Mouse (Mus musculus) left cerebral cortex, adult 2 months (tissue): ENCODE results near the gene Olfr308. TPM values are rescaled to one million over a fixed set of nuclear protein-coding genes. Genes with fewer than 3 reads are reported as not detected.
"Not testable (repeated sequence)": the region's sequence is repeated elsewhere in the genome, so short reads cannot be mapped to it uniquely, and the experiment has no call there.

Source experiments
- DNase-seq, 2 experiments: peaks; one replicate each; pipeline ENCODE4 v3.0.0; 2021 to 2022; ENCODE audit warnings: low spot score in 2 of 2, mixed read lengths in 1 of 2; ENCODE audit errors: extremely low spot score in 1 of 2
- H3K27ac ChIP-seq: fragments of 200-600 bp; 2 replicates; pipeline ENCODE4 v1.8.1; 2022
- H3K4me3 ChIP-seq: fragments of 200-600 bp; 2 replicates; pipeline ENCODE4 v1.8.1; 2022
- CTCF ChIP-seq: fragments of 200-600 bp; IDR thresholded peaks from 2 replicates; pipeline ENCODE4 v1.8.1; 2022; ENCODE audit warnings: antibody characterized with exemption, mild to moderate bottlenecking, moderate library complexity
- intact Hi-C: fragments of 180-260 bp; cut with DNase I; formaldehyde crosslinking; loops from one replicate; pipeline ENCODE4 v1.15.1; 2025
- long read RNA-seq, 2 experiments: library from polyadenylated mRNA; stranded (forward); transcript quantifications; one replicate each; pipeline ENCODE4 v2.0.0; 2021; ENCODE audit warnings: borderline mapping rate in 2 of 2
- microRNA-seq, 2 experiments: library from miRNA; unstranded; fragments of <30 nt; microRNA quantifications; one replicate each; pipeline ENCODE4 v1.2.0; 2021
- total RNA-seq, 2 experiments: library from RNA; stranded (reverse); gene quantifications; 2 replicates each; pipeline ENCODE4 v1.2.3; 2021

Gene Olfr308
- total RNA-seq, result not detected
- long read RNA-seq, experiment 1, result 0 reads
- long read RNA-seq, experiment 2, result 0 reads

DNA sequence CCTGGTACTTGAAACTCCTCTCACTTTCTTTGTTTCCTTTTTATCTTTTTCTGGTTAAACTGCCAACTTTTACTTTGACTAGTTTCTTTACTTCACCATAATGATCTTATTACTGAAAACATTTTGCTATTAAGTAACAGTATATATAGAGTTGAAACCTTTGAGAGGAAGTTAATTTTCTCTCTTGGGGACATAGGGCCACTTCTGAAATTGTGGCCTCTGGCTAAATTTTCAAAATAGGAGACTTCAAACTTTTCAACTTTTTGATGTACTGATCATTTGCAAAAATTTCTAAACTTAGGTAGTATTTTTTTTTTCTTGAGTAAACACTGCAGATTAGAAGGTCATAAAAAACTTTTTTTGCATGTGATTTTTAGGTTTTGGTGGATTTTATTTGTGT, at the start of gene Olfr308:
Olfr308 (minus strand) TSS at position 101 of the 400 bp plus-strand sequence.
- no peak for TF ChIP-seq CTCF
- Histone ChIP-seq H3K27ac (no peak within 1 kb of the TSS), H3K4me3 (no peak within 1 kb of the TSS)
- intact Hi-C loops, result no loop called here
- DNase-seq, result no peak

DNA sequence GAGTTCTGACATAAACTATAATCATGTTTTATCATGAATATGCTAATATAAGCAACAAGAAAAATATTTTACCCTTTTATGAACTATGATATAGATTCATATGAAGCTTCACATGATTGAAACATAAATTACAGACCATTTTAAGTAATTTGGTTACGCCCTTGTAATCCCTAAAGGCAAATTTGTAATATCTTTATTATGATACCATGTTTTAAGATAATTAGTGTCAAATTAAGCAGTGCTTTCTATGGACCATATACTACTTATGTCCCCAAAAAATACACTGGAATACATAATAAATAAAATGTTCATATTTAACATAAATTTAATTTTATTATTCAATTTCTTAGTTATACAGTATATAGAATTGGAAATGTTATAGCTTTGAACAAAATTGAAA, 41.4 kb upstream of the Olfr308 start, which contains the start of gene Olfr305:
Olfr305 (minus strand) TSS at position 101 of the 400 bp plus-strand sequence.
- intact Hi-C loops, result no loop called here
- H3K27ac ChIP-seq, result no peak within 1 kb of the TSS
- TF ChIP-seq CTCF, result no peak

DNA sequence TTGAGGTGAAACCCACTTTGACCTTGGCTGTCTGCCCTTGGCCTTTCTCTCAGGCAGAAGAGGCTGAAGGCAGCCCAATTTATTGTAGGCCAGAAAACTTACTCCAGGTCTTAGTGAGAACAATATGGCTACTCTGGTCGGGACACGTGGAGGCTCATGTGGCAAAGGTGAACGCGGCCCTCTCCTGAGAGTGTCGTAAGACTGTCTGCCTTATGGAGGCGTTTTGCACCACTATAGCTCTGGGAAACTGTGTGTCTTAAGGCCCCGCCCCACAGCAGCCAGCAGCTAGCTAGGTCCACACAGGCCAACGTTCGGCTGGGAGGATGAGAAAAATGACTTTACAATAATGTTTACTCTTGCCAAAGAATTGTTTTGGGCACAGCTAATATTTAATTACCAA, 20.9 kb upstream of the Olfr308 start:
- DNase-seq, intact Hi-C loops: not testable (repeated sequence)

More for the DNA sequence above, 41.4 kb upstream of the Olfr308 start, which contains the start of gene Olfr305:
- H3K4me3 ChIP-seq, result no peak within 1 kb of the TSS
- DNase-seq, result no peak

DNA sequence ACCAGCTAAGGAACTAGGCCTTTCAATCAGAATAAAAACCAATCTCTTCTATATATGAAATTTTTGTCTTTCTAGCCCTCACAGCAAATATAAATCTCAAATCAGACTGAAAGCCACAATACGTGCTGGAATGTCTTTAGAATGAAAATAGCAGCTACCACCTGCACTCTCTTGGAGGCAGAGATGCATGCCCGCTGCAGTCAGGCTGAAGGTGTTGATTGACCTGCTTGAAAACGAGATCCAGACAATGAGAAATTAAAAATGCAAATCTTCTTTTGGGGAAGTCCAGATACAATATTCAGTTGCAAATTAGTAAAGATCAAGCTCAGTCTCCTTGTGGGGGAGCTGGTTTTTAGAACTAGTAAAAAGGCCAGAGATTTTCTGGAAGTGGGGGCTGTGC, 18.8 kb upstream of the Olfr308 start:
- intact Hi-C loops, result no loop called here
- DNase-seq, result no peak

More for the DNA sequence above, 20.9 kb upstream of the Olfr308 start:
- H3K27ac ChIP-seq, H3K4me3 ChIP-seq: not testable (repeated sequence)

DNA sequence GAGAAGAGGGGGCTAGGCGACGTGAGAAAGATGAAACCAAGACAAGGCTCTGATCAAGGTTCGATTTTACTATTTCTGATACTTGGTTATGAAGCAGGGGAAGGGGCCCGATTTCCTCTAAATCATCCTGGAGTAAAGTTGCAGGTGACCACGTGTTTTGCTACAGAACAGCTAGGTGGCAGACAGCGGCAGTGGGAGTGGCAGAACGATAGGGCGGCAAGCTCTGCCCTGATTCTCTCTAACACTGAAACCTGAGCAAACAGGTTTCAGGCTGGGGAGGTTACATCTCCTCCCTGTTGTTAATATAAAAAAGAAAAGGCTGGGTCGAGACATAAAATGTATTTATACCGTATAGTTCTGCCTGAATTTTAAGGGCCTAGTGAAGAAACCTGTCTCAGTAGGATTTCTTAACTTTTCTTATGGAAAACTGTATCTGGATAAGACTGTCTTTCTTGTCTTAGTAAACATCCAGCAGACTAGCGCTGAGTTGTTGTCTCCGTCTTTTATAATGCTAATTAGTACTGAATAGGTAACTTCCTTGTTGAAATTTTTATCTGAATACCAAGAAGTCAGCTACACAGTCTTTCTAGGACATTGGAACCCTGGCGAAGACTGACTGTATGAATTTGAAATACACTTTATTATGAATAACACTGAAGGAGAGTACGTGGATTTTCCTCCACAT, 17.6 kb upstream of the Olfr308 start:
- H3K4me3 ChIP-seq, result no peak overlapping the region
- no peak overlapping the region for H3K27ac ChIP-seq
- DNase-seq, result no peak
- TF ChIP-seq CTCF, result no peak
- intact Hi-C loops, result no loop called here

More for the DNA sequence above, 18.8 kb upstream of the Olfr308 start:
- H3K27ac ChIP-seq, result no peak overlapping the region
- H3K4me3 ChIP-seq, result no peak overlapping the region
- no peak for TF ChIP-seq CTCF

DNA sequence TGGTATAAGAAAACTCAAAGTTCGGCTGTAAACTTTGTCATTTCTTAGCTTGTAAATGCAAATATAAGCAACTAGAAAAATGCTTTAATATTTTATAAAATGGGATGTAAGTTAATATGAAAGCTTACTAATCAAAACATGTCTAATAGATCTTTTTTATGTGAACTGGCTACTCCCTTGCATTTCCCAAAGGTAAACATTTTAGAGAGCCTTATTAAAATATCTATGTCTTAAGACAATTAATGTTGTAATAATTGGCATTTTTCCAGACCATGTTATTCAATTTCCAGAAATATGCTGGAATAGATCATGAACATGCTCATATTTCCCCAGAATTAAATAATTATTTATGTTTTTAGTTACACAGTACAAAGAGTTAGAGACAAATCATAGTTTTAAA, 12.1 kb upstream of the Olfr308 start, which contains the start of gene Olfr307:
Olfr307 (minus strand) TSS at position 101 of the 400 bp plus-strand sequence.
- intact Hi-C loops, result no loop called here
- Histone ChIP-seq H3K27ac (no peak within 1 kb of the TSS), H3K4me3 (no peak within 1 kb of the TSS)
- TF ChIP-seq CTCF, result no peak
- no peak for DNase-seq

DNA sequence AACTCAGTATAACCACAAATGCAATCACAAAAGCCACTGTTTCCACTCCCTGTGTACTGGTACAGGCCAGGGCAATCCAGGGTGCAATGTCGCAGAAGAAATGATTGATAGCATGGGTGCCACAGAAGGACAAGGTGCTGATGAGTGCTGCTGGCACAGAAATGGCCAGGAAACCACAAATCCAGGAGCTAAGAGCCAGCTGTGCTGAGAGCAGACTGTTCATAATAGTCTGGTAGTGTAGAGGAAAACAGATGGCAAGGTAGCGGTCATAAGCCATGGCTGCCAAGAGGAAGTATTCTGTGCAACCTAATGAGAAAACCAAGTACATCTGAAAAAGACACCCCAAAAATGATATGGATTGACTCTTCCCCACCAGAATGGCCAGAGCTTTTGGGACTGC, 4.1 kb downstream of the Olfr308 start:
- no peak overlapping the region for H3K4me3 ChIP-seq
- no peak for TF ChIP-seq CTCF
- intact Hi-C loops, result no loop called here
- no peak overlapping the region for H3K27ac ChIP-seq
- DNase-seq, result no peak

DNA sequence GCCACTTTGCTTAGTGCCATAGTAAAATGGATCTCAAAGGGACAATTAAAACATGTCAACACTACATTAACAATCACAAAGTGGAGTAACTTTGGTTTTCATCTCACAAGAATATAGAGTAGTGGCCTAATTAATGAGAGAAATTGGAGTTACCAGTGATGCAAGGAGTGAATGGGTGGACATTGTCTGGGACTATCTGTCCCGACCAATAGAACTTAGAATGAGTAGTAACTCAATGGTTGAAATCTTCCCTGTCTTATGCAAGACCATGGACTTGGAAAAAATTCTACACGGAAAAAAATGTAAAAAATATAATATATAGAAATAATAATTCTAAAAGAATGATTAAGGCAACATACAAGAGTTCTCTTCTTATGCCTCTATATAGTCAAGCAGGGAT, 11.8 kb downstream of the Olfr308 start, which contains the start of gene Olfr309:
Olfr309 (minus strand) TSS at position 101 of the 400 bp plus-strand sequence.
- intact Hi-C loops, result no loop called here
- H3K4me3 ChIP-seq, result no peak within 1 kb of the TSS
- no peak within 1 kb of the TSS for H3K27ac ChIP-seq
- DNase-seq, result no peak
- no peak for TF ChIP-seq CTCF

DNA sequence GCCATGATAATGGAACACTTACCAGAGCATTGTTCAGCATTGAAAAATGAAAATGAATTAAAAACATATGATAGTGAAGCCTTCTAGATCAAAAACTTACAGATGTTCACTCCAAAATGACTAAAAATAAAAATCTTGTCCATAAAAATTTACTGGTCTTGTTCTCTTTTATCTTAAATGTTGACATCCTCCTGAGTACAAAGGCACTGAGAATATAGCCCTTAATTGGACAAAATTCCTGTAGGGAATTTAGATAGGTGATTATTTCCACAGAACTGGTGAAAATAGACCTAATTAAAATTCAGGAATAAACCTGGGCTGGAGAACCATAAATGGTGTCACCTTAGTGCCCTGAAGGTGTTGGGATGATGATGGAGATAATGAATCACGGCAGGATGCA, 48.4 kb downstream of the Olfr308 start, which contains the start of gene Olfr310:
Olfr310 (minus strand) TSS at position 101 of the 400 bp plus-strand sequence.
- no peak for DNase-seq
- intact Hi-C loops, result no loop called here
- H3K4me3 ChIP-seq, result no peak within 1 kb of the TSS
- H3K27ac ChIP-seq, result no peak within 1 kb of the TSS
- TF ChIP-seq CTCF, result no peak

Small RNA genes lying within 50 kb of the gene (microRNA-seq; reads per million reads assigned to microRNA genes)
- gene Gm23192, result 0 reads per million in 2 experiments

Other genes with a start within 250 kb of the Olfr308 start
- not detected for gene Vmn2r75, start 153.9 kb downstream of the Olfr308 start, total RNA-seq
- not detected for gene Vmn2r76, start 79.3 kb downstream of the Olfr308 start, total RNA-seq
- not detected for gene Olfr310, start 48.5 kb downstream of the Olfr308 start, total RNA-seq
- gene Olfr309, start 11.9 kb downstream of the Olfr308 start, total RNA-seq, result not detected
- gene Olfr307, start 12.0 kb upstream of the Olfr308 start, total RNA-seq, result not detected
- gene Olfr305, start 41.3 kb upstream of the Olfr308 start, total RNA-seq, result not detected
- gene Olfr304, start 61.0 kb upstream of the Olfr308 start, total RNA-seq, result not detected
- not detected for gene Olfr303, start 72.2 kb upstream of the Olfr308 start, total RNA-seq
- gene Olfr301, start 78.2 kb upstream of the Olfr308 start, total RNA-seq, result not detected
- not detected for gene Olfr299, start 134.3 kb upstream of the Olfr308 start, total RNA-seq
- not detected for gene Olfr298, start 166.9 kb upstream of the Olfr308 start, total RNA-seq
- gene Olfr297, start 194.3 kb upstream of the Olfr308 start, total RNA-seq, result not detected